Mouse (Mus musculus): ENCODE data around the gene Chst4.

GRCm38 (mm10) chr8:110004300-110004699 is 35.2 kb downstream of the Chst4 start:
- no peak for TF ChIP-seq CTCF (IDR thresholded peaks at IDR 0.05; ENCODE audit: insufficient read depth, low read length)
- no peak for TF ChIP-seq POLR2A (IDR thresholded peaks at IDR 0.05; ENCODE audit: borderline replicate concordance, extremely low read depth, low read depth, low read length)
